Mouse (Mus musculus): Measurements from ENCODE around the gene Mroh2a. TPM values are rescaled to one million over a fixed set of nuclear protein-coding genes. Genes with fewer than 3 reads are reported as not detected.

Gene Mroh2a
- polyA plus RNA-seq, 1 experiment from 2014 or later: 0.50 TPM

DNA sequence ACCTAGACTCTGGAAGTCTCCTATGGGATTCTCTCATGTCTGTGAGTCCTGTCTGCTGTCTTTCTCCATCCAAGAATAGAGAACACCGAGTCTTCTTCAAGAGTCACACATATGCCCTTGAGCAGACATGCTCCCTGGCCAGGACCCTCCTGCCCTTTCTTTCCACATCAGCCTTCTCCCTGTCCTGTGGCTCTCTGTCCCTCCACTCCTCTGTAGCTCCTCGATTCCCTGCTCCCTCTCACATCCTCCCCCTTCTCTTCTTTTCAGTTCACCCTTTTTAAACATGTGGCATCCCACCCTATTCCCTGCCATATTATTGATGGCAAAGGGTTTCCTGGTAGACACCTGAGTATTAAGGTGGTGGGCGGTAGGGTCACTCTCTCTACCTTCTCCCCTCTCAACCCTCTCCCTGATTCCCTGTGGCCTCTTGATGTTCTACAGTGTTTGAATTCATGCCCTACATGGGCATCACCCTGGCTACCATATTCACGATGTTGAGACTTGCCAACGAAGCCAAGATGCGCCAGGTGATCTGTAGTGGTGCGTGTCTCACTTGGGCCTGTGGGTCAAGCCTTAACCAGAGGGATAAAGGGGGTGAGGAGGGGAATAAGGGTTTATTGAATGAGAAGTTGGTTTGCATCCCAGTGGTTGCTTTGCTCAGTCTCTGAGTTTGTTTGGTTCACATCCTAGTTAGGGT is 5.2 kb downstream of the Mroh2a start:
- peaks cover 94% of the 10 kb centered on the region for H3K9me3 ChIP-seq
- H3K4me3 ChIP-seq: no peak overlapping the region
- H3K27ac ChIP-seq: no peak overlapping the region
- no peaks in the 10 kb centered on the region for H3K27me3 ChIP-seq (replicated peaks)
- no peak overlapping the region for H3K9ac ChIP-seq
- 68% methylated on average over 7 of the region's 7 CpGs for WGBS
- no peak overlapping the region for H3K4me2 ChIP-seq
- no peak for ATAC-seq (replicated peaks)
- no peaks in the 10 kb centered on the region for H3K4me1 ChIP-seq
- no peaks in the 10 kb centered on the region for H3K36me3 ChIP-seq (replicated peaks)

DNA sequence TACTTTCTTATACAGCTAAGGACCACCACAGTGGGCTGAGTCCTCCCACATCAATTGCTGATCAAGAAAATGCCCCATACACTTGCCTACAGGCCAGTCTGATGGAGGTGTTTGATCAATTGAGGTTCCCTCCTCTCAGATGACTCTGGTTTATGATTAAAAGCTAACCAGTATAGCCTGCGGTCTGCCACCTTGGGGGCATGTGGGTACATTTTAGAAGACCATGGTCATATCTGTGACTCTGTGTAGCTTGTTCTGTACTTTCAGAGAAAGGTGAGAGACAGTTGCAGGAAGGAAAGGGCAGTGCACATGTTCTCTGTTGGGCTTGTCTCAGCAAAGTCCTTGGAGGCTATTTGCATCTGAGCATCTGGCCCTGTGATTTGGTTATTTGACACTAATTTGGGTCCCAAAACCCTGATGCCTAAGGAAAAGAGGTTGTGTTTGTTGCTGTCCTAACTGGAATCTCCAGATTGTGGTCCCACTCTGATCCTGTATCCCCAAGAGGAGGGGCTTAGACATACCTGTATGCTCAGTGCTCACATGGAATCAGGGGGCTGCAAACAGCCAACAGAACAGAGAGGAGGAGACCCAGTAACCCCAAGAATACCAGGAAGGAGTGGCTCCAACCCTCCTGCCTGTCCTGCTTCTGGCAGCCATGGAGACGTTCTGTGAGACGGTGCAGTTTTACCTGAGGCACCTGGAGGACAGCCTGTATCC is 6.0 kb downstream of the Mroh2a start:
- Histone ChIP-seq H3K9me3 (peaks cover 93% of the 10 kb centered on the region), H3K4me1 (no peaks in the 10 kb centered on the region), H3K9ac (no peak overlapping the region), H3K27ac (no peak overlapping the region), H3K36me3 (replicated peaks) (no peaks in the 10 kb centered on the region), H3K4me3 (no peak overlapping the region), H3K27me3 (replicated peaks) (no peaks in the 10 kb centered on the region), H3K4me2 (no peak overlapping the region)
- 61% methylated on average over 3 of the region's 3 CpGs for WGBS
- no peak for ATAC-seq (replicated peaks)

DNA sequence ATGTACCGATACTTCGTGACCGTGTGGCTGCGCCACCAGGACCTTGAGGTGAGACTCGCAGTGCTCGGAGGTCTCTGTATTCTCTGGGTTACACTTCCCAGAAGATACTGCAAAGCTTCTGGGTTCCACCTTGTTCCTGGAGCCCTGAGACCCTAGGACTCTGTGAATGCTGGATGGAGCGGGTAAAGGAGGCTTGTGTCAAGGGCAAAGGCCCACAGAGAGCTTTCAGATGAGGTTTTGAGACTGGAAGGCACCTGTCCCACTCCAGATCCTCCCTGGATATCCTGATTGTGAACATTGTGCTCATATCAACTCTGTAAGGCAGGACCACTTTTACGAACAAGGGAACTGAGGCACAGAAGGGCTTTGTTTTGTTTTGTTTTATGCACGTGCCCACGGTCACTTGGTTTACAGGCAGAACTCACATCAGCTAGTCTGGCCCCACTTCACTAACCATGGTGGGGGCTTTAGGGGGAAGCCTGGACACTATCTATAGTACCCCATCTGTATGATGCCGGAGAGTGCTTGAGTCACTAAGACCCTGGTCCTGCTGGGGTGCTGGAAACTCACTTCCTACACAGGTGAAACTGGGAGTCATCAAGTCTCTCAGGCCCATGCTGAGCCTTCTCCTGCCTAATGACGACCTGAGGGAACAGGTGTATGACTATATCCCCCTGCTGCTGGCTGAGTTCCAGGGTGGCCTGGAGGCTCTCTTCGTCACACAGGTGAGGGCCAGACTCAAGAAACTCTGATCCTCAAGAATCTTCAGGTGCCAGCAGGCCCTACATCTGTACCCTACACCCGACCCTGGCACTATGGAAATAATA is 6.8 kb downstream of the Mroh2a start:
- Histone ChIP-seq H3K4me1 (no peaks in the 10 kb centered on the region), H3K36me3 (replicated peaks) (no peaks in the 10 kb centered on the region), H3K9me3 (peaks cover 93% of the 10 kb centered on the region), H3K4me2 (no peak overlapping the region), H3K27me3 (replicated peaks) (no peaks in the 10 kb centered on the region), H3K4me3 (no peak overlapping the region), H3K27ac (no peak overlapping the region), H3K9ac (no peak overlapping the region)
- whole genome bisulfite sequencing: 68% methylated on average over 14 of the region's 14 CpGs
- no peak for ATAC-seq (replicated peaks)

DNA sequence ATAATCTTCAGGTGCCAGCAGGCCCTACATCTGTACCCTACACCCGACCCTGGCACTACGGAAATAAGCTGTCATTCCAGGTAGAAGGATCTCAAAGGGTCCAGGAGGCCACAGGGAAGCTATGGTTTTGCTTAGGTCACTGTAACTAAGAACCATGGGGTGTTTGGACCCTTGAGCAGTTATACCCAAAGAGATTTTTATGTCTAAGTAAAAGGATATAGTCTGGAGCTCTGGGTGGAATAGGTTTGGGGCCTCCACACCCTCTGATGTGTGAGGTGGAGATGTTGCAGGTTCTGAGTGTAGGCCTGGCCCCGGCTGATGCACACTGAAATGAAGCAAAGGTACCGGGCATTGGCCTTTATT is 7.4 kb downstream of the Mroh2a start:
- H3K4me1 ChIP-seq: no peaks in the 10 kb centered on the region
- no peaks in the 10 kb centered on the region for H3K27me3 ChIP-seq (replicated peaks)
- no peak overlapping the region for H3K4me3 ChIP-seq
- H3K9me3 ChIP-seq: peaks cover 93% of the 10 kb centered on the region
- no peak overlapping the region for H3K4me2 ChIP-seq
- no peaks in the 10 kb centered on the region for H3K36me3 ChIP-seq (replicated peaks)
- no peak for ATAC-seq (replicated peaks)
- H3K9ac ChIP-seq: no peak overlapping the region
- no peak overlapping the region for H3K27ac ChIP-seq
- WGBS: 66% methylated on average over 4 of the region's 4 CpGs

DNA sequence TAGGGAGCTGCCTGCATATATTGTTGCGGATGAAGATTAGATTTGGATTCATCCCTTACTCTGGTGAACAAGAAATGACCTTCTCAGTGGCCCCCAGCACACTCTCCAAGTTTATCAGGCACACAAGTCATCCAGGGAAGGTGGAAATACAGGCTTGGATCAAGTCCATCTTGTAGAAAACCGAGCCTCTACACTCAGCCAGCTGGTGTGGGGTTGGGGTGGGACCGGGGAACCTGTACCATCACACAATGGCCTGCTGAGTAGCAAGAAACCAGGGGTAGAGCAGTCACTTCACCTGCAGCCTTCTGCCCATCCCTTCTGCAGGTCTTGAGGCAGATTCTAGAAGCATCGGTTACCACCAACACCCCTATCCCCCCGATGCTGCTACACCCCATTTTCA is 7.9 kb downstream of the Mroh2a start:
- Histone ChIP-seq H3K27ac (no peak overlapping the region), H3K9ac (no peak overlapping the region), H3K4me3 (no peak overlapping the region), H3K4me1 (no peaks in the 10 kb centered on the region), H3K27me3 (replicated peaks) (no peaks in the 10 kb centered on the region), H3K9me3 (peaks cover 93% of the 10 kb centered on the region), H3K36me3 (replicated peaks) (no peaks in the 10 kb centered on the region), H3K4me2 (no peak overlapping the region)
- WGBS: 45% methylated on average over 5 of the region's 5 CpGs
- no peak for ATAC-seq (replicated peaks)

DNA sequence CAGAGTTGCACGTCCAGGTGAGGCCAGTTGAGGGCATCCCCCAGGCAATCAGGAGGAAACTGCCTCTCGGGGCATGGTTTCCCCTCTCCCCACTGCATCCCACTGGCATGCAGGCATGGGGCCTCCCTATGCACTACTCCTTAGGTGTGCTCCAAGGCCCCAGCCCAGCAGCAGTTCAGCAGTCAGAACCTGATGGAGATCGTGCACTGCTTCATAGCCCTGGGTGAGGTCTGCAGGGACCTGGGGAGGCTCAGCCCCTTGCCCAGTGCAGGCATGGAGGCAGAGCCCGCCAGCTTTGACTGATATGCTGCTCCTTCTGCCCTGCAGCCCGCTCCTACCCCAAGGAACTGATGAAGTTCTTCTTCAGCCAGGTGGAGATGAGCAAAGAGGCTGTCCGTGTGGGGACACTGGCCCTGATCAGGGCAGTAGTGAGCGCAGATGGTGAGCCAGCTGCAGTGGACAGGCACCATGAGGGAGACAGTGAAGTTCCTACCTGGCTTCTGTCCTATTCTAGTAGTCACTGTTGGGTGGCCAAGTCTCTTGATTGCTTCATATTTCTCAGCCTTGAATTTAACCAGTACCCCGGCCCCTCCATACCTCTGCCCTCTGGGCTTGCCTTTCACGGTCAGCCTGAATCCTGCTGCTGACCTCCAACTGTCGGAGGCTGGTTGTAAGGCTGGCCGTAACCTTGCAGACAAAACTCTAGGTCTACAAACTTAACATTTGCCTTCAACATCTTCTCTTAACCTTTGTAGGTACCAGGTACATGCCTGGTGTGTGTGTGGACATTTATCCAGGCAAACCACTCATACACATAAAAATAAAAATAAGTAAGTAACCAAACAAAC is 8.5 kb downstream of the Mroh2a start:
- H3K27ac ChIP-seq: no peak overlapping the region
- no peaks in the 10 kb centered on the region for H3K27me3 ChIP-seq (replicated peaks)
- no peak overlapping the region for H3K9ac ChIP-seq
- no peak overlapping the region for H3K4me3 ChIP-seq
- 65% methylated on average over 11 of the region's 11 CpGs for WGBS
- H3K4me2 ChIP-seq: no peak overlapping the region
- H3K4me1 ChIP-seq: no peaks in the 10 kb centered on the region
- no peaks in the 10 kb centered on the region for H3K36me3 ChIP-seq (replicated peaks)
- ATAC-seq (replicated peaks): 0 out of 2 replicates have a peak, but pooled peaks have one; percentile 10
- peaks cover 93% of the 10 kb centered on the region for H3K9me3 ChIP-seq

DNA sequence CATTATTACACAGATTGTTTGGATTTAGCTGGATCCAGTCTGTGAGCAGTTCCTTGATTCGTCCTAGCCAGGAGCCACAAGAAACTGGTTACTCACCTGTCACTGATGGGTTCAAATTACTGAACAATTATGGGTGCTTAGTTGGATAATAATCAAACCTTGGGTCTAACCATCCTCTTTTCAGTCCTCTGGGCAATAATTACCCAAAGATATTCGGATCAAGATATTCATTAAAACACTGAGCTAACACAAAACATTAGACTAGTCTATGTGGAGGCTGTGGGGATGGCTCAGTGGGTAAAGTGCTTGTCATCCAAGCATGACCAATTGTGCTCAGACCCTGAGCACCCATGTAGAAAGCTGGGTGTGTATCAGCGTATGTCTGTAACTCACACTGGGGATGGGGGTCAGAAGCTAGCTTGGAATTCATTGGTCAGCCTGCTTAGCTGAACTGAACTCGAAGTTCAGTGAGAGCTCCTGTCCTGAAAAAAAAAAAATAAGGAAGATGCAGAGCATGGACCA is 9.2 kb downstream of the Mroh2a start:
- H3K4me1 ChIP-seq: no peaks in the 10 kb centered on the region
- peaks cover 94% of the 10 kb centered on the region for H3K9me3 ChIP-seq
- no peaks in the 10 kb centered on the region for H3K36me3 ChIP-seq (replicated peaks)
- WGBS: 62% methylated on average over 4 of the region's 4 CpGs
- no peak for ATAC-seq (replicated peaks)
- H3K9ac ChIP-seq: no peak overlapping the region
- H3K4me2 ChIP-seq: no peak overlapping the region
- no peak overlapping the region for H3K27ac ChIP-seq
- H3K27me3 ChIP-seq (replicated peaks): no peaks in the 10 kb centered on the region
- no peak overlapping the region for H3K4me3 ChIP-seq

DNA sequence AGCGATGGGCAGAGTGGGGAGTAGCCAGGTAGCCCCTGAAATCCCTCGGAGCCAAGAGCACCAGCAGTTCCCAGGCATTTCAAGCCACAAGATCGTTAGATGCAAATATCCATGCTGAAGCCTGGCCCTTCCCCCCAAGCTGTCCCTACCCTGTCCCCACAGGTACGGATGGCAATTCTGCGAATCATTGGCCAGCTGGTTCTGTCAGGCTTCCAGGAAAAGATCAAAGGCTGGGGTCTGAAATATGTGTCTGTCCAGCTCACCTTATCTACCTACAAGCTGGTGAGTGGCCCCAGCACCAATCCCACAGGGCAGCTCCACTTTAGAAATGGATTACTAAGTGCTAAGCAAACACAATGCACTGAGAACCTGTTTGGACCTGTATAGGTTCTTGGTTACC is 10.5 kb downstream of the Mroh2a start:
- H3K4me1 ChIP-seq: no peaks in the 10 kb centered on the region
- H3K4me3 ChIP-seq: no peak overlapping the region
- H3K27me3 ChIP-seq (replicated peaks): no peaks in the 10 kb centered on the region
- no peak overlapping the region for H3K27ac ChIP-seq
- WGBS: 84% methylated on average over 5 of the region's 5 CpGs
- ATAC-seq (replicated peaks): no peak
- H3K36me3 ChIP-seq (replicated peaks): no peaks in the 10 kb centered on the region
- peaks cover 93% of the 10 kb centered on the region for H3K9me3 ChIP-seq
- no peak overlapping the region for H3K4me2 ChIP-seq
- H3K9ac ChIP-seq: no peak overlapping the region

DNA sequence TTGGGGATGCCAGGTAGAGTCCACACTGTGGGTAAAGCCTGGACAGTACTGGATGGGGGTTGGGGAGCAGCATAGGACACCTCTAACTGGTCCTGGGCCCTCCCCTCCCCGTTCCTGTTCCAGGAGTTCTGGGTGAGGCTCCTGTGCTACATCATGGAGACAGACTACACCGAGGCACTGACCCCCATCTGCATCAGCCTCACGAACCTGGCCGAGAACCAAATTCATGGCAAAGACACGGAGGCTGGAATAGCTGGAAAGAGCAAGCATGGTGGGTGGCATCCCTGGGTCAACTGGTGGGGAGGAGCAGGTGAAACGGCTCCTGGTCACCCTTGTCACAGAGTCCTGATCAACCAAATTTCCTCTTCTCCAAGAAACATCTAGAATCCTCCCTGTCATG is 12.0 kb downstream of the Mroh2a start:
- H3K9me3 ChIP-seq: peaks cover 91% of the 10 kb centered on the region
- no peaks in the 10 kb centered on the region for H3K27me3 ChIP-seq (replicated peaks)
- H3K27ac ChIP-seq: no peak overlapping the region
- H3K9ac ChIP-seq: no peak overlapping the region
- ATAC-seq (replicated peaks): no peak
- WGBS: 77% methylated on average over 6 of the region's 6 CpGs
- H3K4me1 ChIP-seq: no peaks in the 10 kb centered on the region
- H3K4me3 ChIP-seq: no peak overlapping the region
- no peaks in the 10 kb centered on the region for H3K36me3 ChIP-seq (replicated peaks)
- H3K4me2 ChIP-seq: no peak overlapping the region

DNA sequence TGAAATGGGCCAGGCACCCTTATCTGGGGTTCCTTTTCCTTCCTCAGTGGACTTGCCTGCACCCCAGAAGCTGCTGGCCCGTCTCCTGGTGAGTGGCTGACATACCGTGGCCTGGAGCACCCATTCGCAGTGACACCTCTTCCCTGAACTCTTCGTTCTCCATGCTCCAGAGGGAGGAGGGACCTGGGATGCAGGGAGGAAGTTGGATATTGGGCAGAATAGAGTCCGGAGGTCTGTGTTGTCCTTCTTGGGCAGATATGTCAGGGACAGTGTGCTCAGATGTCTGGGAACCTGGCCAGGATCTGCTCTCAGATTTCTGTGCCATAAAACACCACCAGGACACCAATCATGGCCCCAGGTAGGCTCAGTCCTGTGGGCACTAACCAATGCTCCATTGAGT is 13.3 kb downstream of the Mroh2a start:
- no peak for ATAC-seq (replicated peaks)
- no peaks in the 10 kb centered on the region for H3K36me3 ChIP-seq (replicated peaks)
- WGBS: 76% methylated on average over 5 of the region's 5 CpGs
- H3K4me3 ChIP-seq: no peak overlapping the region
- peaks cover 91% of the 10 kb centered on the region for H3K9me3 ChIP-seq
- no peak overlapping the region for H3K27ac ChIP-seq
- H3K9ac ChIP-seq: no peak overlapping the region
- no peaks in the 10 kb centered on the region for H3K27me3 ChIP-seq (replicated peaks)
- no peaks in the 10 kb centered on the region for H3K4me1 ChIP-seq
- H3K4me2 ChIP-seq: no peak overlapping the region

DNA sequence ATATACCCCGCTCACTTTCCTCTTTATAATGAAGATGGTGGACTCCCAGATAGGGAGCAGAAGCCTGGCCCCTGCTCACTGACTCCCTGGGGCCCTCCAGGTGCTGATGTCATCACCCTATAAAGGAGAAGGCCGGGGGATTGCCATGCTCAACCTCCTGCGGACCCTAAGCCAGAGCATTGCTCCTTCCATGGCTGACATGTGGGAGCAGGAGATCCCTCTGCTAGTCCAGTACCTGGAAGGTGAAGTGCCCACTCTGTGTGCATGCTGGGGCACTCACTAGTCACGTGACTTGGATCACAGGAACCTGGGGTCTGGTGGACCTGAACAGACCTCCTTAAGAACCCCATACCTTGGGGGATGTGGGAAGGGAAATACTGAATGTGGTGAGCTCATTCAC is 13.8 kb downstream of the Mroh2a start:
- Histone ChIP-seq H3K9ac (no peak overlapping the region), H3K4me1 (no peaks in the 10 kb centered on the region), H3K27me3 (replicated peaks) (no peaks in the 10 kb centered on the region), H3K4me3 (no peak overlapping the region), H3K4me2 (no peak overlapping the region), H3K27ac (no peak overlapping the region), H3K9me3 (peaks cover 91% of the 10 kb centered on the region), H3K36me3 (replicated peaks) (no peaks in the 10 kb centered on the region)
- ATAC-seq (replicated peaks): peak; percentile 4; the same call in 1 of the 2 replicates
- 71% methylated on average over 4 of the region's 4 CpGs for WGBS

DNA sequence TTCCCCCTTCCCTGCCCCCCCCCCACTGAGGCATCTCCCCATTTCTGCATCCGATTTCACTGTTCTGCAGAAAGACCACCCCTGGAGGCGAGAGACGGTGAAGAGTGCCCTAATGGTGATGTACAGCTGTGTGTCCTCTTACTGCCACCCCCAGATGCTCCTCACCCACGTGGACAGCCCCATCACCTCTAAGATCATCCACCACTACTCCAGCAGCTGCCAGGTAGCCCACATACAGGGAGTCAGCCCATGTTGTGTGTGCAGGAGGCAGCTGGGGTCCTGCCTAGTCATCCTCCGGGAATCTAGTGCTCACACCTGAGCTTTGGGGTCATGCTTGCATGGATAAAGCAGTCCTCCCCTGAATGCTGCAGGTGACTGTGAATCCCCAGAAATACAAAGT is 17.1 kb downstream of the Mroh2a start:
- Histone ChIP-seq H3K4me1 (no peaks in the 10 kb centered on the region), H3K27me3 (replicated peaks) (no peaks in the 10 kb centered on the region), H3K27ac (no peak overlapping the region), H3K36me3 (replicated peaks) (no peaks in the 10 kb centered on the region), H3K9ac (no peak overlapping the region), H3K4me3 (no peak overlapping the region), H3K4me2 (no peak overlapping the region), H3K9me3 (peaks cover 89% of the 10 kb centered on the region)
- no peak for ATAC-seq (replicated peaks)
- 65% methylated on average over 5 of the region's 5 CpGs for WGBS
